Mouse (Mus musculus) gonadal fat pad, adult 2 months (tissue): ENCODE measurements around the gene Fbxo17. TPM values are rescaled to one million over a fixed set of nuclear protein-coding genes. Genes with fewer than 3 reads are reported as not detected.

ENCODE experiments used
- DNase-seq: peaks from one replicate; pipeline ENCODE4 v3.0.0-alpha.2; 2012; ENCODE audit warnings: low read depth
- polyA plus RNA-seq: library from polyadenylated mRNA; depleted of rRNA; stranded (reverse); fragments of >200 nt; gene quantifications from 2 replicates; pipeline ENCODE4 v1.2.3, GENCODE M21; 2012; rRNA removed

The Fbxo17 gene
- polyA plus RNA-seq, 1 experiment, result 1.5 TPM

GRCm38 (mm10) chr7:28766910-28767309 is 50.3 kb downstream of the Fbxo17 start:
- DNase-seq, result no peak

GRCm38 (mm10) chr7:28767462-28767965 is 50.9 kb downstream of the Fbxo17 start, which contains the start of gene Nfkbib:
Nfkbib (minus strand) TSS chr7:28767512.
- DNase-seq, result no peak

GRCm38 (mm10) chr7:28769414-28769958 is 52.9 kb downstream of the Fbxo17 start:
- DNase-seq, result no peak

GRCm38 (mm10) chr7:28770309-28770708 is 53.7 kb downstream of the Fbxo17 start:
- DNase-seq, result no peak

- DNase-seq, result no peak
Observed at GRCm38 (mm10) chr7:28771867-28772266, 55.3 kb downstream of the Fbxo17 start.

- DNase-seq, result no peak
Observed at GRCm38 (mm10) chr7:28773163-28773562, 56.6 kb downstream of the Fbxo17 start.

- DNase-seq, result no peak
Observed at GRCm38 (mm10) chr7:28774164-28774563, 57.6 kb downstream of the Fbxo17 start.

- DNase-seq, result no peak
Observed at GRCm38 (mm10) chr7:28775129-28775528, 58.5 kb downstream of the Fbxo17 start.

GRCm38 (mm10) chr7:28778825-28779224 is 62.2 kb downstream of the Fbxo17 start:
- DNase-seq, result no peak

GRCm38 (mm10) chr7:28780067-28780658 is 63.6 kb downstream of the Fbxo17 start:
- no peak for DNase-seq

- DNase-seq, result no peak
Observed at GRCm38 (mm10) chr7:28780857-28781256, 64.3 kb downstream of the Fbxo17 start.

- no peak for DNase-seq
Observed at GRCm38 (mm10) chr7:28781261-28781663, 64.7 kb downstream of the Fbxo17 start.

- no peak for DNase-seq
Observed at GRCm38 (mm10) chr7:28785161-28785560, 68.6 kb downstream of the Fbxo17 start.

Other genes starting within 250 kb of the Fbxo17 start
- not detected in 2 replicates for gene Ifnl2, start 206.3 kb upstream of the Fbxo17 start, polyA plus RNA-seq
- gene Ifnl3, start 194.0 kb upstream of the Fbxo17 start, polyA plus RNA-seq, result not detected in 2 replicates
- 0.86 and 6.9 TPM in 2 replicates for gene Sycn, start 175.9 kb upstream of the Fbxo17 start, polyA plus RNA-seq
- 0.23 and 0.65 TPM in 2 replicates for gene Nccrp1, start 169.6 kb upstream of the Fbxo17 start, polyA plus RNA-seq
- 72.6 and 88.2 TPM in 2 replicates for gene Samd4b, start 118.7 kb upstream of the Fbxo17 start, polyA plus RNA-seq
- 33.8 and 43.6 TPM in 2 replicates for gene Pak4, start 118.6 kb upstream of the Fbxo17 start, polyA plus RNA-seq
- 0.37 TPM in 1 of 2 replicates, not detected in the other for gene Acp7, start 85.5 kb upstream of the Fbxo17 start, polyA plus RNA-seq
- gene Fbxo27, start 24.0 kb upstream of the Fbxo17 start, polyA plus RNA-seq, result 2.4 and 3.1 TPM in 2 replicates
- gene Mrps12, start 25.0 kb downstream of the Fbxo17 start, polyA plus RNA-seq, result 56.6 and 58.3 TPM in 2 replicates
- 12.5 and 16.1 TPM in 2 replicates for gene Sars2, start 25.2 kb downstream of the Fbxo17 start, polyA plus RNA-seq
- gene Ccer2, start 39.4 kb downstream of the Fbxo17 start, polyA plus RNA-seq, result not detected in 2 replicates
- 88.4 and 92.4 TPM in 2 replicates for gene Sirt2, start 49.9 kb downstream of the Fbxo17 start, polyA plus RNA-seq
- gene Nfkbib, start 50.7 kb downstream of the Fbxo17 start, polyA plus RNA-seq, result 39.2 and 41.0 TPM in 2 replicates
- 2.7 and 3.7 TPM in 2 replicates for gene Rinl, start 72.2 kb downstream of the Fbxo17 start, polyA plus RNA-seq
- gene Hnrnpl, start 91.7 kb downstream of the Fbxo17 start, polyA plus RNA-seq, result 298 and 302 TPM in 2 replicates
- 508 and 671 TPM in 2 replicates for gene Ech1, start 108.4 kb downstream of the Fbxo17 start, polyA plus RNA-seq
- gene Lgals4, start 117.0 kb downstream of the Fbxo17 start, polyA plus RNA-seq, result 21.7 and 30.4 TPM in 2 replicates
- gene Lgals7, start 147.0 kb downstream of the Fbxo17 start, polyA plus RNA-seq, result 11.2 and 12.3 TPM in 2 replicates
- 0.28 and 0.42 TPM in 2 replicates for gene Capn12, start 164.6 kb downstream of the Fbxo17 start, polyA plus RNA-seq
- 311 and 323 TPM in 2 replicates for gene Actn4, start 245.5 kb downstream of the Fbxo17 start, polyA plus RNA-seq